Mouse (Mus musculus) E14TG2a.4 (cell line): Measurements from ENCODE around the gene Sufu.

Experiments
- CTCF ChIP-seq: conservative IDR thresholded peaks from 2 replicates; pipeline ENCODE4 v1.5.1; 2014; ENCODE audit warnings: low read length
- NANOG ChIP-seq: IDR thresholded peaks from 2 replicates; pipeline ENCODE4 v1.6.1; 2014; ENCODE audit warnings: borderline replicate concordance, low read length, mixed read lengths
- POU5F1 ChIP-seq: IDR thresholded peaks from 2 replicates; pipeline ENCODE4 v1.6.1; 2014; ENCODE audit warnings: low read length, borderline replicate concordance

DNA sequence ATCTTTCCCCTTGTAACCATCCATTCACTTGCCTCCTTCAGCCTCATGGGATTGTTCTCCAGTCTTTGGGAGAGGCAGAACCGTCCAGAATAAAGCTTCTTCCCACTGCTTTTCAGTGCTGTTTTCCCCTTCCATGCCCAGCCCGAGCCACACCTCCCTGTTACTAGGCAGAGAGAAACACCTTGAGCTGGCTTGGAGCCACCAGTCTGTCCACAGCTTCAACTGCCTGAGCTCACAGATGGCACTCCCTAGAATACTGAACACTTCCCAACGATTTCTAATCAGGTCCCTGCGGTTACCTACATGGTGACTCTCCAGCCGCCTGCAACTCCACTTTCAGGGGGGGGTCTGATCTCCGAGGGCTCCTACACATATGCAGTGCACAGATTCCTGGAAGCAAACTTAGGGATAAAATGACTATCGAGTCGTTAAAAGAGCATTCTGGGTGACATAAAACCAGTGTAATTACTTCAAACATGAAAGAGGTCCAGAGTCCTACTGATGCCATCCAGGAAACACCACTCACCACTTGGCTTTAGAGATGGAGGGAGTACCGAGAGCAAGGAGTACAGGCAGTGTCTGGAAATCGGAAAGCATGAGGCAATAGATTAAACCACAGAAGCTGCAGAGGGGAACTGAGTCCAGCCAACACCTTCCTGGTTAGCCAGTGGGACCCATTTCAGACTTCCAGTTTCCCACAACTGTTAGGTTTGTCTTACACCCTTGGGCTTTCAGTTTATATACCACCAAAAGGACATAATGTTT is 46.3 kb upstream of the Sufu start, which contains the start of gene 2310034G01Rik:
- TF ChIP-seq CTCF (no peak), NANOG (no peak), POU5F1 (no peak)
